Mouse (Mus musculus) heart, postnatal 0 days (tissue): ENCODE results near the gene Brd3os. TPM values are rescaled to one million over a fixed set of nuclear protein-coding genes. Genes with fewer than 3 reads are reported as not detected.

ENCODE experiments used
- ATAC-seq: fragments of 200-750 bp; cut with Nextera tagmentation; 2 replicates; pipeline ENCODE4 v1.8.0; 2017; ENCODE audit warnings: low read depth, moderate number of reproducible peaks, moderate library complexity; ENCODE audit not compliant: insufficient read depth
- DNase-seq: peaks from one replicate; pipeline ENCODE4 v3.0.0-alpha.2; 2016; ENCODE audit warnings: low spot score
- H3K27ac ChIP-seq: fragments of 300-500 bp; sonication (generic); 2 replicates; pipeline ENCODE4 v1.5.1; 2014; ENCODE audit warnings: low read depth, mild to moderate bottlenecking
- H3K27me3 ChIP-seq: fragments of 300-500 bp; sonication (generic); 2 replicates; pipeline ENCODE4 v1.6.1; 2014; ENCODE audit warnings: low read length, mixed read lengths; ENCODE audit not compliant: control insufficient read depth, insufficient read depth
- H3K36me3 ChIP-seq: fragments of 300-500 bp; sonication (generic); replicated peaks from 2 replicates; pipeline ENCODE4 v1.6.1; 2014; ENCODE audit warnings: low read length, mixed read lengths; ENCODE audit not compliant: control insufficient read depth, insufficient read depth
- H3K4me1 ChIP-seq: fragments of 300-500 bp; sonication (generic); 2 replicates; pipeline ENCODE4 v1.6.1; 2014; ENCODE audit warnings: antibody characterized with exemption; ENCODE audit not compliant: control insufficient read depth, insufficient read depth
- H3K4me2 ChIP-seq: fragments of 300-500 bp; sonication (generic); 2 replicates; pipeline ENCODE4 v1.6.1; 2014; ENCODE audit warnings: low read depth, mild to moderate bottlenecking, low read length, moderate library complexity
- H3K4me3 ChIP-seq: fragments of 300-500 bp; sonication (generic); 2 replicates; pipeline ENCODE4 v1.5.1; 2014; ENCODE audit warnings: low read depth, low read length
- H3K9ac ChIP-seq: fragments of 300-500 bp; sonication (generic); replicated peaks from 2 replicates; pipeline ENCODE4 v1.6.1; 2014; ENCODE audit warnings: low read depth, low read length, mixed read lengths
- H3K9me3 ChIP-seq: fragments of 300-500 bp; sonication (generic); replicated peaks from 2 replicates; pipeline ENCODE4 v1.6.1; 2016; ENCODE audit warnings: low read length; ENCODE audit not compliant: control insufficient read depth
- CTCF ChIP-seq: IDR thresholded peaks from 2 replicates; pipeline ENCODE4 v1.5.1; 2016; ENCODE audit warnings: antibody characterized with exemption, control low read depth, low read depth
- EP300 ChIP-seq: IDR thresholded peaks from 2 replicates; pipeline ENCODE4 v1.6.1; 2016; ENCODE audit warnings: antibody characterized with exemption, low read depth
- WGBS: fragments of 180-500 bp; shearing (Covaris S2); extraction: QIAGEN DNeasy Blood & Tissue Kit; methylation state at CpG from one replicate; pipeline ENCODE4 v1.1.7; 2014; 5-methylcytosine and 5-hydroxymethylcytosine counted together
- microRNA-seq: library from miRNA; unstranded; fragments of <30 nt; microRNA quantifications from one replicate; pipeline ENCODE4, GENCODE M21; 2016
- polyA plus RNA-seq: library from polyadenylated mRNA; unstranded; fragments of >200 nt; fragmentation: Nextera tagmentation; extraction: Ambion mirVana; gene quantifications from 2 replicates; pipeline ENCODE4 v1.2.1, GENCODE M21; 2015
- total RNA-seq: library from RNA; depleted of rRNA; stranded (reverse); fragments of >200 nt; gene quantifications from 2 replicates; pipeline ENCODE4 v1.2.3, GENCODE M21; 2014; ENCODE audit warnings: low replicate concordance; rRNA removed

Brd3os gene
- total and polyA plus RNA-seq, 2 experiments from 2014 or later: 0.11 to 1.9 TPM

DNA sequence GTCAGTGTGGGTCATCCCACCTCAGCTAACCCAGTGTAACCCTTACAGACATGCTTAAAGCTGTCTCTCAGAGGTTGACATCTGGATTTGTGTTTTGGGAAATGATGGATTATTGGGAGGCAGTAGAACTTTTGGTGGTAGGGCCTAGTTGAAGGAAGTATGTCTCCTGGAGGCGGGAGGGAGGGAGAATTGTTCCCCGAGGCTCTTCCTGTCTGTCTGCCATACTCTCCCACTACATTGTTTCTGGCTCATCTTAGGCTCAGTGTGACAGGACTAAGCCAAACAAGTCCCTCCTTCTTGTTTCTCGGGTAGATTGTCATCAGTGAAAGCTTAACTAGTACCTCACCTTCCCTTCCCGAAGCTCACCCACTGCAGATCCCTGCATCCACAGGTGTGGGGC, 44.6 kb downstream of the Brd3os start:
- H3K4me1 ChIP-seq: no peaks in the 10 kb centered on the region
- TF ChIP-seq EP300 (no peak), CTCF (no peak)
- WGBS: 61% methylated on average over 4 of the region's 4 CpGs
- no peak overlapping the region for H3K9ac ChIP-seq
- H3K27ac ChIP-seq: no peak overlapping the region
- H3K9me3 ChIP-seq: no peaks in the 10 kb centered on the region
- H3K27me3 ChIP-seq: no peaks in the 10 kb centered on the region
- H3K4me2 ChIP-seq: no peak overlapping the region
- H3K4me3 ChIP-seq: no peak overlapping the region
- ATAC-seq (no peak), DNase-seq (no peak)
- H3K36me3 ChIP-seq: no peaks in the 10 kb centered on the region

DNA sequence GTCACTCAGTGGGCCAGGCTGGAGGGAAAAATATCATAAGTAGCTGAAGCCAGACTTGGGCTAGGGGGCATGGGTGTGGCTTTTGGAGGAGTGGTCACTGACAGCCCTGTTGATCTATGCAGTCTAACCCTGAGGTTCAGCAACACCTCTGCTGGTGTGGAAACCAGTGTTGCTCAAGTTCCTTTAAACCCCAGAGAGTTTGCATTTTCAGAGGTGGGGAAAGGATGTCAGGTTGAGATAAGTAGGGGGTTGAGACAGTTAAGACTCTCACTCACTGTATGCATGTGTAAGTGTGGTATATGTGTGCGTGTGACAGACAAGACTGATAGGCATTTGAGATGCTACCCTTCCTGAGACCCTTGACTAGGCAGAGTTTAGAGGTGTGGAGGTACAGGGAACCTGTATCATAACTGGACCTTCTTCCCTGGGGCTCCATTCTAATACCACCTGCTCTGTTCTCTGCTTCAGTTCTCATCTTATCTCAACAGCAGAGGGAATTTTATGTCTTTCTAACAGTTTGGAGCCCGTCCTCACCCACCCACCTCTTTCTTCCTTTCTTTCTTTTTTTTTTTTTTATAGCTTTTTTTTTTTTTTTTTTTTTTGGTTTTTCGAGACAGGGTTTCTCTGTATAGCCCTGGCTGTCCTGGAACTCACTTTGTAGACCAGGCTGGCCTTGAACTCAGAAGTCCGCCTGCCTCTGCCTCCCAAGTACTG, 45.4 kb downstream of the Brd3os start:
- no peak overlapping the region for H3K9ac ChIP-seq
- H3K4me3 ChIP-seq: no peak overlapping the region
- no peaks in the 10 kb centered on the region for H3K27me3 ChIP-seq
- no peak for ATAC-seq
- TF ChIP-seq CTCF (no peak), EP300 (no peak)
- no peaks in the 10 kb centered on the region for H3K36me3 ChIP-seq
- H3K4me1 ChIP-seq: no peaks in the 10 kb centered on the region
- WGBS: 61% methylated on average over 3 of the region's 4 CpGs
- H3K9me3 ChIP-seq: no peaks in the 10 kb centered on the region
- H3K4me2 ChIP-seq: no peak overlapping the region
- DNase-seq: no peak
- H3K27ac ChIP-seq: no peak overlapping the region

DNA sequence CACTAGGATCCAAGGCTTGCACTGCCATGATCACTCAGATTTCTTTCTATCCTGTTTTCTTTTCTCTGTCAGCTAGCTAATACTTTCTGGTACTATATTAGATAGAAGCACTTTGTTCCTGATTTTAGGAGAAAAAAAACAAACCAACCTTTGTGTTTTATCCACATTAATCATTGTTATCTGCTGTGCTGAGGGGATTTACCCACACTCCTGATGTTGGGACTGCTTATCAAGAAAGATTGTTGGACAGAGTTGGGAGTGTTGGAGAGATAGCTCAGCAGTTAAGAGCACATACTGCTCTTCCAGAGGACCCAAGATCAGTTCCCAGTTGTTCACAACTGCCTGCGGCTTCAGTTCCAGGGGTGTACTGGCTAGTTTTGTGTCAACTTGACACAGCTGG, 46.2 kb downstream of the Brd3os start:
- no peak overlapping the region for H3K4me3 ChIP-seq
- no peak for TF ChIP-seq CTCF
- no peak overlapping the region for H3K9ac ChIP-seq
- DNase-seq: no peak
- H3K27me3 ChIP-seq: no peaks in the 10 kb centered on the region
- H3K36me3 ChIP-seq: no peaks in the 10 kb centered on the region
- H3K27ac ChIP-seq: no peak overlapping the region
- no peak for ATAC-seq
- H3K9me3 ChIP-seq: no peaks in the 10 kb centered on the region
- 78% methylated on average over 1 of the region's 1 CpGs for WGBS
- no peaks in the 10 kb centered on the region for H3K4me1 ChIP-seq
- no peak overlapping the region for H3K4me2 ChIP-seq

DNA sequence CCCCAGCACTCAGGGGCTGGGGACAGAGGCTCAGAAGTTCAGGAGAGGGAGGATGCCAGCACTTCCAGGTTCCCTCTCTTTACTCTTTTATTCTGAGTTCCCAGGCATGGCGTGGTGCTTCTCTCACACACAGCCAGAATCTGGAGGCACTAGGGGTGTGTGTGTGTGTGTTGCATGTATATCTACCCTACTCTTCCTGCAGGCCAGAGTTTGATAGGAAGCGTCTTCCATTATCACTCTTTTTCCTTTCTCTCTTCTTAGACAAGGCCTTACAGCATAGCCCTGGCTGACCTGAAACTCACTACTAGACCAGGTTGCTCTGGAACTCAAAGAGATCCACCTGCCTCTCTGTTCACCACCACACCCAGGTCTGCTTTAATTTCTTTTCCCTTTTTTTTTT, 48.8 kb downstream of the Brd3os start:
- ATAC-seq: no peak
- WGBS: 79% methylated on average over 2 of the region's 2 CpGs

More for the DNA sequence above, 48.8 kb downstream of the Brd3os start:
- H3K9ac ChIP-seq: no peak overlapping the region
- no peaks in the 10 kb centered on the region for H3K4me1 ChIP-seq
- H3K36me3 ChIP-seq: no peaks in the 10 kb centered on the region
- no peak overlapping the region for H3K27ac ChIP-seq
- H3K9me3 ChIP-seq: peaks cover 6% of the 10 kb centered on the region; the same call in 1 of the 2 replicates
- no peaks in the 10 kb centered on the region for H3K27me3 ChIP-seq
- TF ChIP-seq CTCF (no peak), EP300 (no peak)
- DNase-seq: no peak
- H3K4me3 ChIP-seq: no peak overlapping the region
- no peak overlapping the region for H3K4me2 ChIP-seq

Small RNA genes lying within 50 kb of the gene (microRNA-seq; reads per million reads assigned to microRNA genes)
- gene Gm24049 (not detected), gene Mir7578 (not detected)

Other genes starting within 250 kb of the Brd3os start
- 31.6 and 46.8 TPM in 2 replicates for gene Sardh, start 194.0 kb upstream of the Brd3os start, total RNA-seq
- gene Sardh, start 194.0 kb upstream of the Brd3os start, polyA plus RNA-seq: 18.1 and 20.7 TPM in 2 replicates
- gene Vav2, start 15.3 kb upstream of the Brd3os start, total RNA-seq: 15.6 and 16.8 TPM in 2 replicates
- 2.3 and 2.4 TPM in 2 replicates for gene Vav2, start 15.3 kb upstream of the Brd3os start, polyA plus RNA-seq
- 13.0 and 19.6 TPM in 2 replicates for gene Brd3, start 65.3 kb downstream of the Brd3os start, total RNA-seq
- 37.1 and 40.8 TPM in 2 replicates for gene Brd3, start 65.3 kb downstream of the Brd3os start, polyA plus RNA-seq
- 21.8 and 31.7 TPM in 2 replicates for gene Wdr5, start 72.8 kb downstream of the Brd3os start, total RNA-seq
- 17.1 and 17.8 TPM in 2 replicates for gene Wdr5, start 72.8 kb downstream of the Brd3os start, polyA plus RNA-seq
- gene Rxra, start 234.1 kb downstream of the Brd3os start, total RNA-seq: 56.9 and 81.7 TPM in 2 replicates
- 4.9 and 5.5 TPM in 2 replicates for gene Rxra, start 234.1 kb downstream of the Brd3os start, polyA plus RNA-seq